Mouse (Mus musculus) spleen, adult 2 months (tissue): ENCODE results near the gene Prickle1.

ENCODE experiments used
- CTCF ChIP-seq: fragments of 200-500 bp; IDR thresholded peaks from 2 replicates; pipeline ENCODE4 v1.5.1; 2011; ENCODE audit warnings: mild to moderate bottlenecking, inconsistent platforms; ENCODE audit not compliant: insufficient read depth, insufficient read length, insufficient replicate concordance; ENCODE audit errors: extremely low read depth
- POLR2A ChIP-seq: fragments of 200-500 bp; IDR thresholded peaks from 2 replicates; pipeline ENCODE4 v1.6.1; 2011; ENCODE audit warnings: low read depth, low read length, inconsistent platforms

DNA sequence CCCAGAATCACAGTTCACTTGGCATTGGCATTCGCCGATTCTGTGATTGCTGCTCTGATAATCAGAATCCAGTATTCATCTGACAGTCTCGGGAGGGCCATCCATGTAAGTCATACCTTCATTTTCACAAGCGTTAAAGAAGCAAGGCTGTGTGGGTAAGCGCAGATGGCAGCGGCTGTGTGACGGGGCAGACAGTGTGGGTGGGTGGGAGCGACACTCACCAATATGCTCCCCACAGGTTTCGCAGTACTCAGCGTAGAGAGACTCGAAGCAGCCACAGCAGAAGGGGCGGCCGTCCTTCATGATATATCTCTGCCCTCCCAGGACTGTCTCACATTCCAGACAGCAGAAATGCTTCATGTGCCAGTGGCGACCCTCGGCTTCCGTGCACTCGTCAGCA, 90.9 kb downstream of the Prickle1 start:
- TF ChIP-seq CTCF (no peak), POLR2A (no peak)
